Mouse (Mus musculus): ENCODE results near the gene Smyd4. TPM values are rescaled to one million over a fixed set of nuclear protein-coding genes. Genes with fewer than 3 reads are reported as not detected.

The Smyd4 gene
- total RNA-seq, 2 experiments from 2014 or later = 4.0 to 4.3 TPM

DNA sequence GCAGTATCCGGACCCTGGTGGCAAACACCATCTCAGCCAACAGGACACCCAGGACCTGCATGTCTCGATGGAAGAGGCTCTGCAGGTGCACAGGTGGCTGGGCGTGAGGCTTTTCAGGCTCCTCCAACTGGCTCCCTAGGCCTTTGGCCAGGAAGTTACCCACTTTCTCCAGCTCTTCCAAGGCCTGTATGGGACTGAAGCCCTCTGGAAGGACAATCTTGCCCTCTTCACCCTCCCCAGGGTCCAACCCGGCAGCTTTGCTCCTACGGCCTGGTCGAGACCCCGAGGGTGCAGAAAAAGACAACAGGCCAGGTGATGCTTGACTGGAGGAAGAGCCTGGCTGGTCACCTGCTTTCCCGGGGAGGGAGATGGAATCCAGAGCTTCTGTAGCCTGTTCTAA is 103.8 kb downstream of the Smyd4 start:
- no peak overlapping the region for H3K4me3 ChIP-seq
- no peak for TF ChIP-seq CTCF (IDR thresholded peaks at IDR 0.05)
- DNase-seq = no peak
- intact Hi-C loops (cut with DNase I) = no loop called here
- H3K27ac ChIP-seq = no peak overlapping the region

DNA sequence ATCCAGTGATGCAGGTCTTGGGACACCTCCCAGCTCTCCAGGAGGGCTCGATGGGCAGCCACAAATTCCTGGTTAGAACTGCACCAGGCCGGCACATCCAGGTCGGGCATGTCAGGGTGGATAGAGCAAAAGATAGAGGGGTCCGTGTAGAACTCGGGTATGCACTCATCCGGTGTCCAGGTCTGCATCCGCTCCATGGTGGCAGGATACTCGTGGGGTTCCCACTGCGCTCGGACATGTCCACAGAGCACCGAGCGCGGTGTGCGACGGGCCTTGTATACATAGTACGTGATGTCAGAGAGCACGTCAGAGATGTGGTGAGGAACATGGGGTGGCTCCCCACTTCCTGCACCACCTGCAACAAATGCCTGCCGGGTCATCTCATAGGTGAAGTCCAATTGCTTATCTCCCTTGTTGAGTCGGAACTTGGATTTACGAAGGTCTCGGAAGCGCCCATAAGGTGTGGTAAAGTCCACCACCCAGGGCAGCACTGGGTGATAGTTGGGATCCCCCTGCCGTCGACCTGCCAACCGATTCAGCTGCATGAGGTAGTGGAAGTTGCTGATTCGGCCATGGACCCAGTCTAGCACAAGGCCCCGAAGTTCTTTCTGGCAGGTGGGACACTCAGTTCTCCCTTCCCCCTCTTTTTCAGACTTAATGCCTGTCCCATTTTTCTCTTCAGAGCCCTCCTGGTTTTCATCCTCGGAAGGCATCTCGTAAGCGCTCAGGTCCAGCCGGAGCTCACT is 104.8 kb downstream of the Smyd4 start:
- Histone ChIP-seq H3K4me3 (peak overlapping the region; percentile 88; the same call in 1 of the 2 replicates), H3K27ac (no peak overlapping the region)
- TF ChIP-seq CTCF (IDR thresholded peaks at IDR 0.05) = no peak
- intact Hi-C loops (cut with DNase I) = no loop called here
- no peak for DNase-seq

DNA sequence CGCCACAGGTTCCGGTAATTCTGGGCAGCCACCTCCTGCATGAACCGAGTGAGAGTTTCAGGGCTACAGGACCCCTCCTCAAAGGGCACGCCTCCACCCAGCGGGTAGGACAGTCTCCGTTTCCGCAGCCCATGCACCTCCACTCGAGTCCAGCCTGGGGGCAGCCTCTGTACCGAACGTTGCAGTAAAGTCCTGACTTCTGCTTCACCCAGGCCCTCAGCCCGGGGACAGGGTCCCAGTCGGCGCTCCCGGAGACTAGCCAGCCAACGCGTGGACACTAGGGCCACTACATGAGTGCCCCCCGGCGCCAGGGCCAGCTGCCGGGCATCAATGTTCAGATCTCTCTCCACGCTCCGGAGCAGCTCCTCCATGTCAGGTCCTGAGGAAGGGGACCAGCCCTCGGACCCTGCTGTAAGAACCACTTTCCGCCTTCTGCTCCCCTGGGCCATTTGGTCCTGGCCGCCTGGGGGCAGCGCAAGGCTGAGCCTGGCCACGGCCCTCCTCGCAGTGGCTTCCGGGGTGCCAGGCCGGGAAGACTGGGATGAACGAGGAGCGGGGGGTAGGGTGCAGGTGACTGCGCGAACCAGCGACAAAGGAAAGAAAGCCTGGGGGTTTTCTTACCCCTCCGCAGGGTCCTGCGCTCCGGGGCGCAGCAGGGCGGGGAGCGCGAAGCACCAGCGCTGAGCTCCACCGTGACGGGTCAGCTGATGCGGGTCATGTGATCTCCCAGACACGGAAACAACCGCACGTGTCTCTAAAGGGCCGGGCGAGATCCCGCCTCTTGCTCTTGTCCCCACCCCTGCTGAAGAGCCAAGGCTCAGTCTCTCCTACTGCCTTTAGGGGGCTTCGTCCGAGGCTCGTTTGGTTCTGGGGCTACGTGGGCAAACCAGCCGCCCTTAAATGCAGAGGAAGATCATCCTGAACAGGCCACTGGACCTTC is 106.0 kb downstream of the Smyd4 start, which contains the start of gene Wdr81:
Gene Wdr81 (minus strand): TSS at position 727 of the 940 bp plus-strand sequence.
- peak within 1 kb of the TSS; percentile 88 for H3K27ac ChIP-seq
- intact Hi-C loops (cut with DNase I) = no loop called here
- peak within 1 kb of the TSS; percentile 88 for H3K4me3 ChIP-seq
- DNase-seq = peak; percentile 93
- TF ChIP-seq CTCF (IDR thresholded peaks at IDR 0.05) = peak; percentile 62

Small RNAs within 50 kb of the gene (microRNA-seq; reads per million reads assigned to microRNA genes)
- not detected for gene Gm47300

Other genes with a start within 250 kb of the Smyd4 start
- gene Hic1, start 178.9 kb upstream of the Smyd4 start, total RNA-seq (2021) = 1 to 10 TPM; 4.6 to 6.6 TPM
- 1 to 10 TPM; 2.5 to 3.6 TPM for gene Ovca2, start 169.6 kb upstream of the Smyd4 start, total RNA-seq (2021)
- 1 to 10 TPM; 5.5 to 6.2 TPM for gene Dph1, start 157.2 kb upstream of the Smyd4 start, total RNA-seq (2021)
- gene Rtn4rl1, start 154.7 kb upstream of the Smyd4 start, total RNA-seq (2021) = 1 to 10 TPM in 1 of 2 experiments, under 1 TPM in 1; 0.54 to 1.1 TPM
- 10 to 100 TPM; 60.4 to 62.5 TPM for gene Rpa1, start 109 bp upstream of the Smyd4 start, total RNA-seq (2021)
- gene Serpinf1, start 74.3 kb downstream of the Smyd4 start, total RNA-seq (2021) = 100 to 1,000 TPM in 1 of 2 experiments, 10 to 100 TPM in 1; 55.5 to 168 TPM
- not detected for gene Serpinf2, start 91.2 kb downstream of the Smyd4 start, total RNA-seq (2021)
- 1 to 10 TPM; 4.9 to 6.4 TPM for gene Wdr81, start 106.3 kb downstream of the Smyd4 start, total RNA-seq (2021)
- gene Tlcd2, start 113.3 kb downstream of the Smyd4 start, total RNA-seq (2021) = 1 to 10 TPM; 2.6 to 3.1 TPM
- gene Prpf8, start 138.4 kb downstream of the Smyd4 start, total RNA-seq (2021) = 10 to 100 TPM; 69.3 to 76.7 TPM
- gene Rilp, start 161.7 kb downstream of the Smyd4 start, total RNA-seq (2021) = 10 to 100 TPM; 33.4 to 41.9 TPM
- gene Scarf1, start 165.1 kb downstream of the Smyd4 start, total RNA-seq (2021) = 1 to 10 TPM; 2.4 to 5.7 TPM
- 10 to 100 TPM; 19.0 to 41.6 TPM for gene Slc43a2, start 183.3 kb downstream of the Smyd4 start, total RNA-seq (2021)
- gene Pitpna, start 239.7 kb downstream of the Smyd4 start, total RNA-seq (2021) = 100 to 1,000 TPM; 151 to 206 TPM

All from gastrocnemius, adult 2 months (tissue).